Mouse (Mus musculus) kidney, adult 2 months (tissue): ENCODE measurements at regions not wholly inside any gene's neighbourhood (a gene's known extent, or its start where the extent isn't known, plus 50 kb on each side); places are given as distances from the start of the nearest gene placed in this dataset.

Source experiments
- CTCF ChIP-seq: fragments of 200-500 bp; conservative IDR thresholded peaks from 2 replicates; pipeline ENCODE4 v1.5.1; 2011; ENCODE audit warnings: low read depth, mild to moderate bottlenecking, control low read depth, low read length, moderate library complexity, mixed read lengths; ENCODE audit not compliant: insufficient read depth, insufficient read length
- POLR2A ChIP-seq: fragments of 200-500 bp; IDR thresholded peaks from one replicate; pipeline ENCODE4 v1.6.1; 2011; ENCODE audit warnings: low read depth, low read length, control low read depth

DNA sequence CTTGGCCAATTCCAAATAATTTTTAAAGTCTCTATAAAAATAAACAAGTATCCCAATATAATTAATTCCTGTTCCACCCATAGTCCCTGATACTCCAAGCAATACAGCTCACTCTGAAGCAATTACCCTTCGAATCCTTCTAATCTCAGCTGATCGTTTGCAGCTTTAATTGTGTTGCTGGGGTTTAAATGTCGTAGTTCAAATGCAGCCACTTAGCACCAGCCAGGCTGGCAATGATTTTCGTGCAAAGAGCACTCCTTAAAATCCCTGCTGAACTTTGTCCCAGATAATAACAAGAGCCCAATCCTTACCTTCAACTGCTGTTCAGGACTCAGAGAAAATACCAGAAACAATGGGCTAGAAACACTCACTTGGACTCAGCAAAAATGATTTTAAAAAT lies 974.8 kb upstream of the A1bg start:
- TF ChIP-seq POLR2A, result no peak
- no peak for TF ChIP-seq CTCF
